Mouse (Mus musculus) megakaryocyte progenitor cell, adult 5-6 weeks (primary cell): ENCODE data around the gene Spink4. TPM values are rescaled to one million over a fixed set of nuclear protein-coding genes. Genes with fewer than 3 reads are reported as not detected.
A peak's percentile ranks its signal among the peaks of the same experiment; 100 is the strongest.
"Not testable (repeated sequence)": the region's sequence is repeated elsewhere in the genome, so short reads cannot be mapped to it uniquely, and the experiment has no call there.

Experiments
- ATAC-seq: replicated peaks from 2 replicates; pipeline ENCODE4 v1.8.0; 2016; ENCODE audit warnings: mild to moderate bottlenecking, moderate TSS enrichment, inconsistent platforms; ENCODE audit not compliant: poor library complexity
- total RNA-seq, 2 experiments: library from RNA; stranded (forward) in 1 of 2; stranded (reverse) in 1 of 2; fragments of 157-497, 149-512 nt in 1 of 2; fragments of 200-1000 nt in 1 of 2; gene quantifications; 2 replicates each; pipeline versions ENCODE4 v1.2.3 to v1.2.4; 2015 to 2017

Spink4 gene
- total RNA-seq, 2 experiments from 2014 or later: not detected

- ATAC-seq: peak; percentile 23; the same call in 1 of the 2 replicates
These were observed 19.8 kb upstream of the Spink4 start for GRCm38 (mm10) chr4:40900071-40900470.

- ATAC-seq: no peak
These were observed 19.2 kb upstream of the Spink4 start for GRCm38 (mm10) chr4:40900612-40901011.

GRCm38 (mm10) chr4:40906298-40906697 lies 13.6 kb upstream of the Spink4 start:
- ATAC-seq: peak; percentile 81

- no peak for ATAC-seq
These were observed 11.4 kb upstream of the Spink4 start for GRCm38 (mm10) chr4:40908261-40908969.

GRCm38 (mm10) chr4:40914287-40914867 lies 5.5 kb upstream of the Spink4 start:
- peak; percentile 79 for ATAC-seq

GRCm38 (mm10) chr4:40915947-40916346 lies 3.9 kb upstream of the Spink4 start:
- ATAC-seq: no peak

GRCm38 (mm10) chr4:40916592-40917155 lies 3.2 kb upstream of the Spink4 start:
- ATAC-seq: no peak

GRCm38 (mm10) chr4:40920576-40920975 lies 724 bp downstream of the Spink4 start:
- ATAC-seq: no peak

- no peak for ATAC-seq
These were observed 1.4 kb downstream of the Spink4 start for GRCm38 (mm10) chr4:40921288-40921687.

GRCm38 (mm10) chr4:40923087-40923651 lies 3.3 kb downstream of the Spink4 start:
- ATAC-seq: no peak

GRCm38 (mm10) chr4:40925568-40925967 lies 5.7 kb downstream of the Spink4 start:
- no peak for ATAC-seq

- ATAC-seq: no peak
These were observed 9.2 kb downstream of the Spink4 start for GRCm38 (mm10) chr4:40929046-40929445.

GRCm38 (mm10) chr4:40933694-40934093 lies 13.8 kb downstream of the Spink4 start:
- ATAC-seq: no peak

- not testable (repeated sequence) for ATAC-seq
These were observed 14.5 kb downstream of the Spink4 start for GRCm38 (mm10) chr4:40934369-40934768.

- ATAC-seq: no peak
These were observed 16.5 kb downstream of the Spink4 start for GRCm38 (mm10) chr4:40936175-40936839.

GRCm38 (mm10) chr4:40938793-40939192 lies 18.9 kb downstream of the Spink4 start:
- no peak for ATAC-seq

- no peak for ATAC-seq
These were observed 23.8 kb downstream of the Spink4 start for GRCm38 (mm10) chr4:40943651-40944050.

GRCm38 (mm10) chr4:40946516-40947121 lies 26.8 kb downstream of the Spink4 start:
- no peak for ATAC-seq

- ATAC-seq: peak; percentile 15
These were observed 27.8 kb downstream of the Spink4 start for GRCm38 (mm10) chr4:40947565-40948159.

- peak; percentile 95 for ATAC-seq
These were observed 28.4 kb downstream of the Spink4 start, which contains the start of the genes Bag1 and Chmp5 for GRCm38 (mm10) chr4:40948160-40948708. TSS of gene Bag1 (minus strand) at chr4:40948294. TSS of gene Chmp5 (plus strand) at chr4:40948407.
